In the genomic region with DNA sequence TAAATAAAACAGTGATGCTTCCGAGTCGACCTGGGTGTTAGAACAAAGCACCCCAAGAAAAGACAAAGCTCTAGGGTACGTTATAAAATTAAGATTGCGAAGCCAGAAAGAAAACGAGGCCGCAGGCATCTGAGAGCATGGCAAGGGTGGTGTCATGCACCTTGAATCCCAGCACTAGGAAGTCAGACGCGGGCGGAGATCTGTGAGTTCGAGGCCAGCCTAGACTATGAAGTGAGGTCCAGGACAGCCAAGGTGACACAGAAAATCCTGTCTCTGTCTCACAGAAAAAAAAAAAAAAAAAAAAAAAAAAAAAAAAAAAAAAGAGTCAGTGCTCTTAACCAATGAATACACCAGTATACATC, we compare ENCODE assay signal across 8 mouse cellular contexts. TPM values are rescaled to one million over a fixed set of nuclear protein-coding genes. Genes with fewer than 3 reads are reported as not detected.
DNase-seq lines count a peak whose midpoint lies in the region; ATAC-seq lines count a peak whose summit lies in the region.

No protein-coding gene starts in this region.

- peak overlapping the region; percentile 40; the same call in 1 of the 2 replicates for H3K9ac ChIP-seq in midbrain, embryonic 15.5 days

- peak overlapping the region; percentile 54 for H3K4me2 ChIP-seq in midbrain, embryonic 15.5 days

- intact Hi-C loops in left cerebral cortex, postnatal 4 days (cut with DNase I), result no loop called here

- peaks cover 21% of the 10 kb centered on the region for H3K4me1 ChIP-seq in forebrain, embryonic 10.5 days
- peaks cover 22% of the 10 kb centered on the region for H3K4me1 ChIP-seq in midbrain, embryonic 15.5 days

- H3K27ac ChIP-seq in forebrain, embryonic 10.5 days, result peak overlapping the region; percentile 96
- H3K27ac ChIP-seq in midbrain, embryonic 15.5 days, result 0 out of 2 replicates have a peak overlapping the region, but pooled peaks have one; percentile 55

- WGBS in forebrain, embryonic 10.5 days, result 11% methylated on average over 10 of the region's 10 CpGs
- 14% methylated on average over 10 of the region's 10 CpGs for WGBS in midbrain, embryonic 15.5 days

- peak; percentile 29; the same call in 1 of the 2 replicates for ATAC-seq in midbrain, embryonic 15.5 days (replicated peaks)

- no peaks in the 10 kb centered on the region for H3K27me3 ChIP-seq in forebrain, embryonic 10.5 days (ENCODE audit: poor library complexity, severe bottlenecking)
- H3K27me3 ChIP-seq in midbrain, embryonic 15.5 days (replicated peaks), result no peaks in the 10 kb centered on the region

- peaks cover 20% of the 10 kb centered on the region for H3K36me3 ChIP-seq in forebrain, embryonic 10.5 days (replicated peaks)
- H3K36me3 ChIP-seq in midbrain, embryonic 15.5 days (replicated peaks), result no peaks in the 10 kb centered on the region; the same call in 1 of the 2 replicates

- H3K9me3 ChIP-seq in forebrain, embryonic 10.5 days, result peaks cover 6% of the 10 kb centered on the region; the same call in 1 of the 2 replicates
- no peaks in the 10 kb centered on the region for H3K9me3 ChIP-seq in midbrain, embryonic 15.5 days

- peak; percentile 46 for DNase-seq in adrenal gland, postnatal 10 days
- DNase-seq in adrenal gland, postnatal 36 days, result no peak
- DNase-seq in left cerebral cortex, postnatal 4 days, result peak; percentile 37
- DNase-seq in left cerebral cortex, adult 9 months (ENCODE audit: low spot score in 2 of 2), result no peak
- no peak for DNase-seq in forebrain, embryonic 10.5 days (ENCODE audit: extremely low spot score, low spot score)
- DNase-seq in kidney, postnatal 4 days, result peak; percentile 53 to 61
- no peak for DNase-seq in yolk sac, embryonic 10.5 days (ENCODE audit: low spot score)

- peak overlapping the region; percentile 100 for H3K4me3 ChIP-seq in forebrain, embryonic 10.5 days
- H3K4me3 ChIP-seq in midbrain, embryonic 15.5 days, result peak overlapping the region; percentile 93

RNA-seq across cellular contexts. Expression of a gene that starts 0.6 kb away (rescaled TPM):
- 10 to 100 TPM; 49.9 to 54.9 TPM for total RNA-seq in adrenal gland, postnatal 10 days (2021)
- total RNA-seq in adrenal gland, postnatal 36 days (2021), result 10 to 100 TPM; 49.2 to 57.4 TPM
- 10 to 100 TPM; 72.8 to 73.3 TPM for total RNA-seq in left cerebral cortex, postnatal 4 days (2021)
- 16.9 and 17.3 TPM in 2 replicates for polyA plus RNA-seq in forebrain, embryonic 10.5 days (2016; fragmentation: Nextera tagmentation; extraction: Ambion mirVana)
- 15.8 and 17.2 TPM in 2 replicates for polyA plus RNA-seq in midbrain, embryonic 15.5 days (2015; fragmentation: Nextera tagmentation; extraction: Ambion mirVana)

RNA-seq across cellular contexts. Expression of a gene that starts 20.1 kb away (rescaled TPM):
- total RNA-seq in adrenal gland, postnatal 10 days (2021), result 100 to 1,000 TPM; 161 to 162 TPM
- total RNA-seq in adrenal gland, postnatal 36 days (2021), result 100 to 1,000 TPM; 187 TPM
- 100 to 1,000 TPM; 131 to 136 TPM for total RNA-seq in left cerebral cortex, postnatal 4 days (2021)
- polyA plus RNA-seq in forebrain, embryonic 10.5 days (2016; fragmentation: Nextera tagmentation; extraction: Ambion mirVana), result 199 and 219 TPM in 2 replicates
- polyA plus RNA-seq in midbrain, embryonic 15.5 days (2015; fragmentation: Nextera tagmentation; extraction: Ambion mirVana), result 173 and 190 TPM in 2 replicates

RNA-seq across cellular contexts. Expression of a gene that starts 33.3 kb away (rescaled TPM):
- 100 to 1,000 TPM; 104 to 123 TPM for total RNA-seq in adrenal gland, postnatal 10 days (2021)
- total RNA-seq in adrenal gland, postnatal 36 days (2021), result 100 to 1,000 TPM; 116 to 130 TPM
- total RNA-seq in left cerebral cortex, postnatal 4 days (2021), result 10 to 100 TPM; 43.6 to 49.0 TPM
- polyA plus RNA-seq in forebrain, embryonic 10.5 days (2016; fragmentation: Nextera tagmentation; extraction: Ambion mirVana), result 71.4 and 74.8 TPM in 2 replicates
- 51.5 and 55.4 TPM in 2 replicates for polyA plus RNA-seq in midbrain, embryonic 15.5 days (2015; fragmentation: Nextera tagmentation; extraction: Ambion mirVana)

RNA-seq across cellular contexts. Expression of a gene that starts 39.4 kb away (rescaled TPM):
- total RNA-seq in adrenal gland, postnatal 10 days (2021), result 1 to 10 TPM in 1 of 2 experiments, under 1 TPM in 1; 0.61 to 1.1 TPM
- under 1 TPM in 1 of 2 experiments, not detected in 1; 0.36 TPM for total RNA-seq in adrenal gland, postnatal 36 days (2021)
- not detected for total RNA-seq in left cerebral cortex, postnatal 4 days (2021)
- polyA plus RNA-seq in forebrain, embryonic 10.5 days (2016; fragmentation: Nextera tagmentation; extraction: Ambion mirVana), result 0.09 and 0.10 TPM in 2 replicates
- not detected in 2 replicates for polyA plus RNA-seq in midbrain, embryonic 15.5 days (2015; fragmentation: Nextera tagmentation; extraction: Ambion mirVana)

RNA-seq across cellular contexts. Expression of a gene that starts 44.1 kb away (rescaled TPM):
- total RNA-seq in adrenal gland, postnatal 10 days (2021), result 10 to 100 TPM; 22.9 to 24.3 TPM
- total RNA-seq in adrenal gland, postnatal 36 days (2021), result 10 to 100 TPM; 20.7 to 22.0 TPM
- 10 to 100 TPM; 23.4 to 24.9 TPM for total RNA-seq in left cerebral cortex, postnatal 4 days (2021)
- polyA plus RNA-seq in forebrain, embryonic 10.5 days (2016; fragmentation: Nextera tagmentation; extraction: Ambion mirVana), result 87.7 and 88.3 TPM in 2 replicates
- 30.5 and 34.9 TPM in 2 replicates for polyA plus RNA-seq in midbrain, embryonic 15.5 days (2015; fragmentation: Nextera tagmentation; extraction: Ambion mirVana)

Comparison
In these comparisons a context has a peak if more than half of its experiments do, and no peak if none do; other contexts are left out.
1. DNase-seq: peak in adrenal gland, postnatal 10 days (single experiment), left cerebral cortex, postnatal 4 days (single experiment) and kidney, postnatal 4 days (2 of 2); none in adrenal gland, postnatal 36 days (0 of 2), left cerebral cortex, adult 9 months (0 of 2), forebrain, embryonic 10.5 days (single experiment) and yolk sac, embryonic 10.5 days (single experiment).